Mouse (Mus musculus) T-helper 17 cell (primary cell): ENCODE results near the gene Tdrd6.

ENCODE experiments used
- in situ Hi-C, 2 experiments: fragments of 300-600 bp; cut with MboI, MseI; formaldehyde crosslinking; loops; 1 replicate in 1 of 2; 2 replicates in 1 of 2; pipeline ENCODE4 v1.15.1; 2025; ENCODE audit warnings: high pct_unique_total_duplicates in 2 of 2

Tdrd6 gene

GRCm38 (mm10) chr17:43629496-43630426 is at the start of gene Tdrd6:
Gene Tdrd6 (minus strand): TSS chr17:43630299.
- in situ Hi-C loops = no loop called here

GRCm38 (mm10) chr17:43677317-43677716 is 47.2 kb upstream of the Tdrd6 start:
- in situ Hi-C loops = loop anchor here in 1 of 2 experiments (10.0 kb wide), 1 partner anchor 1817 kb away; no protein-coding TSS in a partner anchor

GRCm38 (mm10) chr17:43676241-43676640 is 46.1 kb upstream of the Tdrd6 start:
- in situ Hi-C loops = loop anchor here in 1 of 2 experiments (10.0 kb wide), 1 partner anchor 1819 kb away; no protein-coding TSS in a partner anchor

GRCm38 (mm10) chr17:43675228-43675627 is 45.1 kb upstream of the Tdrd6 start:
- in situ Hi-C loops = loop anchor here in 1 of 2 experiments (10.0 kb wide), 1 partner anchor 1820 kb away; no protein-coding TSS in a partner anchor

GRCm38 (mm10) chr17:43671907-43672306 is 41.8 kb upstream of the Tdrd6 start:
- in situ Hi-C loops = loop anchor here in 1 of 2 experiments (10.0 kb wide), 1 partner anchor 1823 kb away; no protein-coding TSS in a partner anchor

GRCm38 (mm10) chr17:43669145-43669695 is 39.1 kb upstream of the Tdrd6 start:
- in situ Hi-C loops = no loop called here

- in situ Hi-C loops = no loop called here
Measured at GRCm38 (mm10) chr17:43667290-43667843, 37.3 kb upstream of the Tdrd6 start, which contains the start of gene Cyp39a1. Gene Cyp39a1 (plus strand): TSS chr17:43667425.

GRCm38 (mm10) chr17:43666576-43667289 is 36.6 kb upstream of the Tdrd6 start, which contains the start of gene Slc25a27:
Gene Slc25a27 (minus strand): TSS chr17:43667214.
- in situ Hi-C loops = no loop called here

GRCm38 (mm10) chr17:43651314-43652046 is 21.4 kb upstream of the Tdrd6 start:
- in situ Hi-C loops = no loop called here

- in situ Hi-C loops = no loop called here
Measured at GRCm38 (mm10) chr17:43649641-43650436, 19.7 kb upstream of the Tdrd6 start.

GRCm38 (mm10) chr17:43646925-43647324 is 16.8 kb upstream of the Tdrd6 start:
- in situ Hi-C loops = no loop called here

GRCm38 (mm10) chr17:43645136-43645535 is 15.0 kb upstream of the Tdrd6 start:
- in situ Hi-C loops = no loop called here

GRCm38 (mm10) chr17:43644375-43644774 is 14.3 kb upstream of the Tdrd6 start:
- in situ Hi-C loops = no loop called here

GRCm38 (mm10) chr17:43643191-43643590 is 13.1 kb upstream of the Tdrd6 start:
- in situ Hi-C loops = no loop called here

- in situ Hi-C loops = no loop called here
Measured at GRCm38 (mm10) chr17:43640825-43641224, 10.7 kb upstream of the Tdrd6 start.

GRCm38 (mm10) chr17:43637146-43637545 is 7.0 kb upstream of the Tdrd6 start:
- in situ Hi-C loops = no loop called here

GRCm38 (mm10) chr17:43630427-43630760 is 295 bp upstream of the Tdrd6 start:
- in situ Hi-C loops = no loop called here

GRCm38 (mm10) chr17:43629026-43629495 is 1.0 kb downstream of the Tdrd6 start:
- in situ Hi-C loops = no loop called here

- in situ Hi-C loops = no loop called here
Measured at GRCm38 (mm10) chr17:43628246-43628645, 1.9 kb downstream of the Tdrd6 start.

GRCm38 (mm10) chr17:43622076-43622475 is 8.0 kb downstream of the Tdrd6 start:
- in situ Hi-C loops = no loop called here
